Mouse (Mus musculus) A20 (cell line): ENCODE measurements at regions not wholly inside any gene's neighbourhood (a gene's known extent, or its start where the extent isn't known, plus 50 kb on each side); places are given as distances from the start of the nearest gene placed in this dataset.

Source experiments
- DNase-seq: peaks from one replicate; pipeline ENCODE4 v3.0.0-alpha.2; 2011; ENCODE audit warnings: low read depth, low spot score

GRCm38 (mm10) chr13:28898900-28899299, 54.6 kb downstream of the Sox4 start:
- no peak for DNase-seq

DNA sequence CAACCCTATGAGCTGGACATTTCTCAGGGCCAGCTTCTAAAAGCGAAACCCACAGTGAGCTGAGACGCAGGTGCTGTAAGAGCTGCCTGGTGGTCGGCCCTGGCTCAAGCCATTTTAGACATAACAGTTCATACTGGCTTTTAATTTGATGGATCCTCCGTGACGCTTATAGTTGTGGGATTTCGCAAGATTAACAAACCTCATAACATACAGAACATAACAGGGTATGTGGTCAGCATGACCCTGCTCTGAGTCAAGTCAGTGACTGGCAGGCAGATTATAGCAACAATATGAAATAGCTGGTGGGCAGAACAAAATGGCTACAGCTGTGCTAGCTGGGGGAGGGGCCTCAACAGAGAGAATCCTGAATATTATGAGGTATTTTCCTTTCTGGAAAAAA, 60.6 kb downstream of the Sox4 start:
- no peak for DNase-seq

DNA sequence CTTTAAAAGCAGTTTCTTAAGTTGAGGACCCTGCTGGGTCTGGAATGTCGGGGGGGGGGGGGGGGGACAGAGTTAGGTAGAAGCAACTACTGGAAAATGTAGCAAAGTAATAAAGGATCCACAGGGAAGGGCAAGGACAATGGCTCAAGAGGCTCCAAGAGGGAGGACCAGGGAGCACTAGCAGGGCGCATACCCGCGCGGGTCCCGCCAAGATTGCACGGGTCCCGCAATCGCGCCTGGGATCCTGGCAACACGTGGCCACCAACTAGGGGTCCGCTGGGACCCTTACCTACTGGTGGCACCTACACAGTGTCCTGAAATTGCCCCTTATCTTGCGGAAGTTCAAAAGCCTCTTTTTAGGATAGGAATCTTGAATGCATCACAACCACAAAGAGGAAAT, 66.4 kb downstream of the Sox4 start:
- no peak for DNase-seq

DNA sequence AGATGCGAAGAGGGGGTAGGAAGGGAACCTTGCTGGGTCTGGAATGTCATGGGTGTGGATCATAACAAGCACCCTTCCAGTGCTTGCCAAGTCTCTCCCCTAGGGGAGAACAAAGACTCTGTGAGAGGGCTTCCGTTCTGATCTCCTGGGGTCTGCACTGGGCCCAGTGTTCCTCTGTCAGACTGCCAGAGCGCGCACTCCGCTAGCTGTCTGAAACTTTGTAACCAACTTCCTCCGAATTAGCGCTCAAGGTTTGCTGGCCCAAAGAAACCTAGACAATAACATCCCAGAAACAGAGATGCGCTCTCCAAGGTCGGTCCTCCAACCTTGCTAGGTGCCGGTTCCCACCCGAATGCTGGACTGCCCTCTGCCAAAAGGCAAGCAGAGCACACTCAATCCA, 66.8 kb downstream of the Sox4 start:
- DNase-seq: no peak

DNA sequence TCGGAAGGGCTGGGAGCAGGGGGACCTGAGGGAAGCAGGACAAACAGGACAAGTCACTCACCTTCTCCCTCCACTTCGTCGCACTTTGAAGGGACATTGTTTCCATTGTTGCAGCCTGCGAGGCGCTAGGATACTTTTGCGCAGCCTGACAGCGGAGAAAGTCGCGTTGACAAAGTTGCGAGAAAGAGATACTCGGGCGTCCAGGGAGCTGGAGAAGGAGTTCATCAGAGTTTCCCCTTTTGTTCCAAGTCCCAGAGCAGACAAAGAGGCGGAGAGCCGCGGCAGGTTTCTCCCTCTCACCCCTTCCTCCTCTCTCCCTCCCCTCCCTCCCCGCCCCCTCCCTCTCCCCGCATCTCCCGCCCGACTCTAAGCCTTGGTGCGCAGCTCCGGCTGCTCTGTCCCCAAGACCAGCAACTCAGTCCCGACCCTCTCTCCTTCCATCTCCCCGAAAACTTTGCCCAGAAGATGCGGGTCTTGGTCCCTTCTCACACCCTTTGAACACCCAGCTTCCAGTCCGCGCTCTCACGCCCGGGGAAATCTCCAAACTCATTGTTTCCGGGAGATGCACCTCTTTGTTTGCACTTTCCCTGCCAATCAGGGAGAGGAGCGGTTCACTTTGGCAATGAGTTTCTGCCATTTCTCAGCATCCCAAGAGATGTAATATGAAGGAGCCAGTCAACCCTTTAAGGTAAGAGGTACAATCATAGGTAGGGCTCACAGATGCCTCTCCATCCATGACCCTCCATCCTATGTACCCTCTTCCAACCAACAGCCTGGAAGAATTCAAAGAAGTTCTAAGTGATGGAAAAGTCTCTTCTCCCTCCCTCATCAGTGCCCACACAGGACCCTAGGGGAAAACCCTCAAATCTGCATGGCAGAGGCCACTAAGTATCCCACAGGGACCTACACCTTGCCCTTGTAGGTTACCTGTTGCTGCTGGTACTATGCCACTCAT, 68.2 kb downstream of the Sox4 start:
- no peak for DNase-seq

DNA sequence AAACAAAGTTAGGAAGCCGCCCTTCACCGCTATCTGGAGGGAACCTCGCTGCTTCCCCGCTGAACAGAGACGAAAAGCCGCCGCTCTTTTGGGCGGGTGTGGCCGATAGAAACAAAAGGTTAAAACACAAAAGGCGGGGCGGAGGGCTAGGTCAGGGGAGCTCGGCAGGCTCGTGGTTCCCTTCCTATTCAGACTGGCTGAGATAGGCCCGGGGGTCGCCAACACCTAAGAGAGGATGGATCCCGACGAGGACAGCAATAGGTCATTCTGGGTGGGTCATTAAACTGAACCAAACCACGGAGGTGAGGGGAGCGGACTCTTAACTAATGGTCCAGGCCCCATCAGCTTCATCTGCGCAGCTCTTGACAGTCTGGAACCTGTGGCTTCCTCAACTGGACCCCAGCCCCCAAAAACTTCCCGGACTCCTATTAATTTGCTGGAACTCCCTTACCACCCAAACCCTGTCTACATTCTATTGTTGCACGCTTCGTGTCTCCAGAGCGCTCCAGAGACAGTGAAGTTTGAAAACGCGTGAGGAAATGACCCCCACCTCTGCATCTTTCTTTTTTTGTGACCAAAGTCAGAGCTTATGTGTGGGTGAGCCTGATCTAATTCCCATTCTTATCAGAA, 69.2 kb downstream of the Sox4 start:
- no peak for DNase-seq

- no peak for DNase-seq
Observed at GRCm38 (mm10) chr13:28883398-28883797, 70.1 kb downstream of the Sox4 start.

- DNase-seq: peak; percentile 5
Observed at GRCm38 (mm10) chr13:28880888-28881287, 72.6 kb downstream of the Sox4 start.

GRCm38 (mm10) chr13:28878692-28879091, 74.8 kb downstream of the Sox4 start:
- no peak for DNase-seq

- no peak for DNase-seq
Observed at GRCm38 (mm10) chr13:28876771-28877170, 76.7 kb downstream of the Sox4 start.

GRCm38 (mm10) chr13:28870681-28871080, 82.8 kb downstream of the Sox4 start:
- no peak for DNase-seq

- DNase-seq: no peak
Observed at GRCm38 (mm10) chr13:28867210-28867609, 86.3 kb downstream of the Sox4 start.

DNA sequence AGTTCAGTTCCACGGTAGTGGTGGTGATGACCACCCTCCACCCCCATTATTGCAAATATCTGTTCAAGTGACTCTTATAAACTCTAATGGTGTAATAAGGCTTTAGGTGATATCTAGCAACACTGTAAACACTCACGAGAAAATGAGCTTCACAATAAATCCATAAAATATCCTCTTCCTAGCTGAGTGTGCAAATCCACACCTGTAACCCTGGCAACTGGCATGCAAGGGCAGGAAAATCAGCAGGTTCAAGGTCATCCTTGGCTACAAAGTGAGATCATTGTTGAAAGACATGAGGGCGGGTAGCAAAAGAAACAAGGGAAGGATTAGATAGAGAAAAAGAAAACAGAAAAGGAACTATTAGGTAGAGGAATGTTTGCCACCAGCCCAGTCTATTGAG, 86.8 kb downstream of the Sox4 start:
- DNase-seq: no peak

DNA sequence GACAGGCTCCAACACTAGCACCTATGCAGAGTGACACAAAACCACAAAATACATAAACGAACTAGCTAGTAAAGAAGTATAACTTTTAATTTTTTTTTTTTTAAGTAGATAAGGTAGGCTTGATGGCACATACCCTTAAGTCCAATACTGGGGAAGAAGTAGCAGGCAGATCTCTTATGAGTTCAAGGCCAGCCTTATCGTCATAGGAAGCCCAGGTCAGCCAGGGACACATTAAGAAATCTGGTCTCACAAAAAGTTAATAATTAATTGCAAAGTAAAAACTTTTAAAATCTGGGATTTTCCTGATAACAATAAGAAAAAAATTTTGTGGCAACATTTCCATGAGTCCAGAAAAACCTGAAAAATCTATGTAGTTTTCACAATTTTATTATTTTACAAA, 92.9 kb downstream of the Sox4 start:
- DNase-seq: no peak

DNA sequence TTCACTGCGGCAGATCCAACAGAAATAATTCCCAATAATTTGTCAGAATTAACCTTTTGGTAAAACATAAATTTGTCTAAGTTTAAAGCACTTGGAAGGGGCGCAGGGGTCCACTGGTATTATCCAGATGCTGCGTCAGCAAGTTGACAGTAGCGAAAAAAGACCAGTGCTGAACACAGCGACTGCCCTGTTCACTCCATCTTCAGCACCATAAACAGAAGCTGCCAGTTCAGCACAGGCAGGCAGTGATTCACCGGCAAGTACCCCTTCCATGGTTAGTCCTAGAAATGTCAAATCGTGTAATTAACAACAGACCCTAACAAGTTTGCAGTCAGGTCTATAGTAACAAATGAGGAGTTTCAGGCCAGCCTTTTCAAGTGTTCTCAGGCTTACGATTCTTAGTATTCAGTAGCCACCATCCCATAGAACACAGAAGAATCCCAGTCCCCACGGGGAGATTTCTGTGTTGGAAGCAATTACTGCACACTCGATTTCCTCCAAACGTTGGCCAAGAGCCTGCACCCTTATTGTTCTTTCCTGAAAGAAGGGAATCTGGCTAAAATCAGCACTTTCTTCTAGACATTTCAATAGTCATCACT, 93.6 kb downstream of the Sox4 start:
- no peak for DNase-seq

DNA sequence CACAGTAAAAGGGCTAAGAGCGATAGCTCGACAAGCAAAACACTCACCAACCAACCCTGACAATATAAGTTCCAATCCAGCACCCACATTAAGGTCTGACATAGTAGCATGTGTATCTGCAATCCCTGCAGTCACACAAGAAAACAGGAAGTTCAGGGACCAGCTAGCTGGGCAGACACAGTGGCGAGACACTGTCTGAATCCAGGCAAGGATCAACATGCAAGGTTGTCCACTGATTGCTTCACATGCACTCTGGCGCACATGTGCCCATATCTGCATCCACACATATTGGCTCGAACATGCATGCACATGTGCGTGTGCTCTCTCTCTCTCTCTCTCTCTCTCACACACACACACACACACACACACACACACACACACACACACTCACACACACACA, 95.5 kb downstream of the Sox4 start:
- DNase-seq: no peak

GRCm38 (mm10) chr13:28857201-28857600, 96.3 kb downstream of the Sox4 start:
- DNase-seq: no peak

DNA sequence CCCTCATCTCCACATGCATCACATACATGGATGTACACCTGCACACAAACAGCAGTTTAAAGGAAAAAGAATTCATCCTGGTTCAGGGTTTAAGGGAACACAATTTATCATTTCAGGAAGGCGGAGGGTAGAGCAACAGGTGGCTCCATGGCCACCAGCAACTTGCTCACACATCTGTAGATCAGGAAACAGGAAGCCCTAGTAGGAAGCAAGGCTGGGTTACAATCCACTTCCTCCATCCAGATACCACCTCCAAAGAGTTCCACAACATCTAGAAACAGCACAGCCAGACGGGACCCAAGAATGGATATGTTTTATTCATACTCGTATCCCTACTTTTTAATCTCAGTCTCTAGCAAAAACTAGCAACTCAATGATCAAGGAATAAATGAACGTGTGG, 97.0 kb downstream of the Sox4 start:
- DNase-seq: no peak

DNA sequence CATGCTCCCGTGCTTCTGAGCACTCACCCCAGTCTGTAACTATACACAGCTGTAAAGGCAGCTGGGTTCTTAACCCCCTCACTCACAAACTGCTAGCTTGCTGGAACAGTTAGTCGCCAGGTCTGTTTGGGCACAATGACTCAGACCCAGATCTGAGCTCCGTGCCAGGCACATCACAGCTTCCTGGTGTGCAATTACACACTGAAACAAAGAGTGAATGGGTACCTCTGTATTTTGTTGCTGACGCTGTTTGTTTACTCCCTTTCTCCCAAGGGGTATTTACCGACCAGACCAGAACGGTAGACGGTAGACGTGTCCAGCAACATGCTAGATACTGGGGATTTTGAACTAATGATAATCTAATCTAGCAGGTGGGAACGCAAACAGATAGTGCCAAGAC, 99.3 kb downstream of the Sox4 start:
- DNase-seq: no peak

GRCm38 (mm10) chr13:28848305-28848704, 105.2 kb downstream of the Sox4 start:
- DNase-seq: no peak

GRCm38 (mm10) chr13:28847478-28847877, 106.0 kb downstream of the Sox4 start:
- DNase-seq: no peak

GRCm38 (mm10) chr13:28844495-28844894, 109.0 kb downstream of the Sox4 start:
- DNase-seq: no peak

DNA sequence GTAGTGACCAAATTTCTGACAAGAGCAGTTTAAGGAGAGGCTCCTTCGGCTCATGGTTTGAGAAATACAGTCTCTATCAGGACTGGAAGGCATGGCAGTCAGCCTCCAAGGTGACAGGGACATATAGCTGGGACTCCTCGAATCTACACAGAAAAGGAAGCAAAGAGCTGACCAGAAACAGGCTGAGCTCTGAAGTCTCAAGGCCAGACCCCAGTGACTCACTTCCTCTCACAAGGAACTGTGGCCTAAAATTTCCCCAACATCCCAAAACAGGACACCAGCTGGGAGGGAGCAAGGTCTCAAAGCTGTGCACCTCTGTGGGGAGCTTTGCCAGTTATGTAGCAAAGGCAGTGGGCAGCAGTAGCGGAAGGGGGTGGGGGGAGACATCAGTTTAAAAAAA, 110.7 kb downstream of the Sox4 start:
- no peak for DNase-seq
